Mouse (Mus musculus) midbrain, embryonic 12.5 days (tissue): ENCODE results near the gene Tph1. TPM values are rescaled to one million over a fixed set of nuclear protein-coding genes. Genes with fewer than 3 reads are reported as not detected.

Experiments
- ATAC-seq: fragments of 200-750 bp; cut with Nextera tagmentation; 2 replicates; pipeline ENCODE4 v1.8.0; 2017; ENCODE audit warnings: low read depth, moderate TSS enrichment, moderate library complexity; ENCODE audit not compliant: low FRiP score
- H3K27ac ChIP-seq: fragments of 300-500 bp; sonication (generic); replicated peaks from 2 replicates; pipeline ENCODE4 v1.5.1; 2016; ENCODE audit warnings: mild to moderate bottlenecking
- H3K27me3 ChIP-seq: fragments of 300-500 bp; sonication (generic); 2 replicates; pipeline ENCODE4 v1.6.1; 2016; ENCODE audit warnings: mild to moderate bottlenecking
- H3K36me3 ChIP-seq: fragments of 300-500 bp; sonication (generic); 2 replicates; pipeline ENCODE4 v1.6.1; 2016
- H3K4me1 ChIP-seq: fragments of 300-500 bp; sonication (generic); 2 replicates; pipeline ENCODE4 v1.6.1; 2016
- H3K4me2 ChIP-seq: fragments of 300-500 bp; sonication (generic); replicated peaks from 2 replicates; pipeline ENCODE4 v1.6.1; 2016; ENCODE audit warnings: mild to moderate bottlenecking, moderate library complexity
- H3K4me3 ChIP-seq: fragments of 300-500 bp; sonication (generic); 2 replicates; pipeline ENCODE4 v1.5.1; 2016; ENCODE audit warnings: mild to moderate bottlenecking
- H3K9ac ChIP-seq: fragments of 300-500 bp; sonication (generic); replicated peaks from 2 replicates; pipeline ENCODE4 v1.6.1; 2016; ENCODE audit warnings: mild to moderate bottlenecking, moderate library complexity
- H3K9me3 ChIP-seq: fragments of 300-500 bp; sonication (generic); 2 replicates; pipeline ENCODE4 v1.6.1; 2016; ENCODE audit warnings: mild to moderate bottlenecking
- WGBS: fragments of 180-500 bp; shearing (Covaris S2); methylation state at CpG from one replicate; pipeline ENCODE4 v1.1.7; 2016; 5-methylcytosine and 5-hydroxymethylcytosine counted together
- polyA plus RNA-seq: library from polyadenylated mRNA; unstranded; fragments of >200 nt; fragmentation: Nextera tagmentation; extraction: Ambion mirVana; gene quantifications from 2 replicates; pipeline ENCODE4 v1.2.1, GENCODE M21; 2016

Tph1 gene
- polyA plus RNA-seq, result 0.29 and 0.41 TPM in 2 replicates

GRCm38 (mm10) chr7:46672160-46672672 lies at the start of gene Tph1:
Gene Tph1 (minus strand): TSS chr7:46672537.
- H3K4me3 ChIP-seq, result no peak within 1 kb of the TSS
- peaks cover 2% of the 10 kb centered on the region for H3K4me1 ChIP-seq
- peaks cover 6% of the 10 kb centered on the region; the same call in 1 of the 2 replicates for H3K27me3 ChIP-seq
- 72% methylated on average over 10 of the region's 10 CpGs for WGBS
- no peak within 1 kb of the TSS for H3K27ac ChIP-seq
- ATAC-seq, result no peak
- no peaks in the 10 kb centered on the region for H3K36me3 ChIP-seq
- H3K9ac ChIP-seq, result no peak within 1 kb of the TSS
- H3K9me3 ChIP-seq, result no peaks in the 10 kb centered on the region
- no peak within 1 kb of the TSS for H3K4me2 ChIP-seq

GRCm38 (mm10) chr7:46720460-46720859 lies 48.1 kb upstream of the Tph1 start:
- no peak for ATAC-seq
- no peak overlapping the region for H3K4me3 ChIP-seq
- H3K27me3 ChIP-seq, result peaks cover 9% of the 10 kb centered on the region; the same call in 1 of the 2 replicates
- 74% methylated on average over 9 of the region's 9 CpGs for WGBS
- H3K27ac ChIP-seq, result no peak overlapping the region
- H3K36me3 ChIP-seq, result no peaks in the 10 kb centered on the region
- H3K4me2 ChIP-seq, result no peak overlapping the region
- no peak overlapping the region for H3K9ac ChIP-seq
- H3K9me3 ChIP-seq, result no peaks in the 10 kb centered on the region
- no peaks in the 10 kb centered on the region for H3K4me1 ChIP-seq

- WGBS, result 83% methylated on average over 7 of the region's 7 CpGs
- Histone ChIP-seq H3K9ac (no peak overlapping the region), H3K9me3 (no peaks in the 10 kb centered on the region), H3K27me3 (peaks cover 9% of the 10 kb centered on the region; the same call in 1 of the 2 replicates), H3K4me2 (no peak overlapping the region), H3K27ac (no peak overlapping the region), H3K4me1 (no peaks in the 10 kb centered on the region), H3K4me3 (no peak overlapping the region), H3K36me3 (no peaks in the 10 kb centered on the region)
- ATAC-seq, result no peak
These were observed 47.2 kb upstream of the Tph1 start for GRCm38 (mm10) chr7:46719526-46719925.

- Histone ChIP-seq H3K27ac (no peak overlapping the region), H3K27me3 (peaks cover 9% of the 10 kb centered on the region; the same call in 1 of the 2 replicates), H3K4me3 (no peak overlapping the region), H3K4me1 (no peaks in the 10 kb centered on the region), H3K9me3 (no peaks in the 10 kb centered on the region), H3K9ac (no peak overlapping the region), H3K36me3 (no peaks in the 10 kb centered on the region), H3K4me2 (no peak overlapping the region)
- ATAC-seq, result no peak
- 77% methylated on average over 7 of the region's 7 CpGs for WGBS
These were observed 46.4 kb upstream of the Tph1 start for GRCm38 (mm10) chr7:46718591-46719270.

GRCm38 (mm10) chr7:46716897-46717296 lies 44.6 kb upstream of the Tph1 start:
- Histone ChIP-seq H3K27me3 (0 out of 2 replicates have a peak, but pooled peaks cover 5% of the 10 kb centered on the region), H3K4me1 (no peaks in the 10 kb centered on the region), H3K4me2 (no peak overlapping the region), H3K36me3 (no peaks in the 10 kb centered on the region), H3K27ac (no peak overlapping the region), H3K9ac (no peak overlapping the region), H3K9me3 (no peaks in the 10 kb centered on the region), H3K4me3 (no peak overlapping the region)
- 63% methylated on average over 5 of the region's 5 CpGs for WGBS
- no peak for ATAC-seq

- H3K9ac ChIP-seq, result no peak within 1 kb of the TSS
- no peak within 1 kb of the TSS for H3K4me2 ChIP-seq
- WGBS, result 87% methylated on average over 5 of the region's 5 CpGs
- ATAC-seq, result no peak
- no peaks in the 10 kb centered on the region for H3K4me1 ChIP-seq
- H3K27me3 ChIP-seq, result 0 out of 2 replicates have a peak, but pooled peaks cover 5% of the 10 kb centered on the region
- H3K27ac ChIP-seq, result no peak within 1 kb of the TSS
- H3K9me3 ChIP-seq, result no peaks in the 10 kb centered on the region
- H3K36me3 ChIP-seq, result no peaks in the 10 kb centered on the region
- no peak within 1 kb of the TSS for H3K4me3 ChIP-seq
These were observed 43.3 kb upstream of the Tph1 start, which contains the start of gene Saa3 for GRCm38 (mm10) chr7:46715600-46715999. Gene Saa3 (minus strand): TSS chr7:46715700.

GRCm38 (mm10) chr7:46714518-46714917 lies 42.2 kb upstream of the Tph1 start:
- no peak for ATAC-seq
- Histone ChIP-seq H3K4me2 (no peak overlapping the region), H3K27me3 (0 out of 2 replicates have a peak, but pooled peaks cover 3% of the 10 kb centered on the region), H3K4me1 (peaks cover 3% of the 10 kb centered on the region; the same call in 1 of the 2 replicates), H3K36me3 (no peaks in the 10 kb centered on the region), H3K9ac (no peak overlapping the region), H3K4me3 (no peak overlapping the region), H3K9me3 (no peaks in the 10 kb centered on the region), H3K27ac (no peak overlapping the region)
- WGBS, result 32% methylated on average over 6 of the region's 6 CpGs

GRCm38 (mm10) chr7:46712250-46712649 lies 39.9 kb upstream of the Tph1 start:
- Histone ChIP-seq H3K4me3 (no peak overlapping the region), H3K27me3 (no peaks in the 10 kb centered on the region), H3K27ac (no peak overlapping the region), H3K9ac (no peak overlapping the region), H3K36me3 (peaks cover 11% of the 10 kb centered on the region), H3K4me2 (no peak overlapping the region), H3K4me1 (peaks cover 9% of the 10 kb centered on the region; the same call in 1 of the 2 replicates), H3K9me3 (no peaks in the 10 kb centered on the region)
- ATAC-seq, result no peak
- WGBS, result 85% methylated on average over 6 of the region's 6 CpGs

GRCm38 (mm10) chr7:46710390-46710844 lies 38.1 kb upstream of the Tph1 start, which contains the start of gene Saal1:
Gene Saal1 (minus strand): TSS chr7:46710680.
- no peaks in the 10 kb centered on the region for H3K9me3 ChIP-seq
- H3K4me1 ChIP-seq, result peaks cover 9% of the 10 kb centered on the region; the same call in 1 of the 2 replicates
- peak within 1 kb of the TSS; percentile 51 for H3K4me2 ChIP-seq
- peak within 1 kb of the TSS; percentile 76 for H3K27ac ChIP-seq
- peaks cover 28% of the 10 kb centered on the region for H3K36me3 ChIP-seq
- H3K27me3 ChIP-seq, result no peaks in the 10 kb centered on the region
- peak within 1 kb of the TSS; percentile 90 for H3K9ac ChIP-seq
- ATAC-seq, result peak; percentile 98
- WGBS, result under 1% methylated on average over 35 of the region's 38 CpGs
- H3K4me3 ChIP-seq, result peak within 1 kb of the TSS; percentile 91

GRCm38 (mm10) chr7:46700521-46701025 lies 28.2 kb upstream of the Tph1 start:
- no peaks in the 10 kb centered on the region for H3K9me3 ChIP-seq
- no peaks in the 10 kb centered on the region for H3K4me1 ChIP-seq
- H3K27ac ChIP-seq, result no peak overlapping the region
- H3K27me3 ChIP-seq, result no peaks in the 10 kb centered on the region
- no peak for ATAC-seq
- no peak overlapping the region for H3K4me3 ChIP-seq
- H3K9ac ChIP-seq, result no peak overlapping the region
- WGBS, result 92% methylated on average over 6 of the region's 6 CpGs
- no peak overlapping the region for H3K4me2 ChIP-seq
- peaks cover 99% of the 10 kb centered on the region for H3K36me3 ChIP-seq

GRCm38 (mm10) chr7:46696754-46697153 lies 24.4 kb upstream of the Tph1 start:
- H3K9me3 ChIP-seq, result no peaks in the 10 kb centered on the region
- WGBS, result 78% methylated on average over 1 of the region's 1 CpGs
- H3K4me1 ChIP-seq, result no peaks in the 10 kb centered on the region
- H3K36me3 ChIP-seq, result peaks cover 80% of the 10 kb centered on the region
- no peak for ATAC-seq
- no peak overlapping the region for H3K9ac ChIP-seq
- no peak overlapping the region for H3K4me2 ChIP-seq
- H3K27ac ChIP-seq, result no peak overlapping the region
- H3K4me3 ChIP-seq, result no peak overlapping the region
- no peaks in the 10 kb centered on the region for H3K27me3 ChIP-seq

- H3K9me3 ChIP-seq, result no peaks in the 10 kb centered on the region
- no peak overlapping the region for H3K4me3 ChIP-seq
- no peak overlapping the region for H3K9ac ChIP-seq
- 85% methylated on average over 5 of the region's 5 CpGs for WGBS
- H3K4me1 ChIP-seq, result no peaks in the 10 kb centered on the region
- H3K4me2 ChIP-seq, result no peak overlapping the region
- peaks cover 43% of the 10 kb centered on the region for H3K36me3 ChIP-seq
- no peak overlapping the region for H3K27ac ChIP-seq
- no peaks in the 10 kb centered on the region for H3K27me3 ChIP-seq
- ATAC-seq, result no peak
These were observed 14.5 kb upstream of the Tph1 start for GRCm38 (mm10) chr7:46686827-46687226.
